Mouse (Mus musculus): ENCODE data around the gene Fam135a. TPM values are rescaled to one million over a fixed set of nuclear protein-coding genes. Genes with fewer than 3 reads are reported as not detected.

The Fam135a gene
- total RNA-seq, 2 experiments from 2014 or later, result 1.8 to 2.1 TPM

- ATAC-seq (replicated peaks; ENCODE audit: poor library complexity, severe bottlenecking), result no peak
Observed at GRCm38 (mm10) chr1:23968027-23968725, 132.0 kb downstream of the Fam135a start.

GRCm38 (mm10) chr1:23966226-23966625 is 133.9 kb downstream of the Fam135a start:
- ATAC-seq (replicated peaks; ENCODE audit: poor library complexity, severe bottlenecking), result no peak

Other genes starting within 250 kb of the Fam135a start
- 39.3 and 89.9 TPM in 2 replicates for gene Smap1, start 178.0 kb downstream of the Fam135a start, total RNA-seq (2014; fragmentation: Nextera tagmentation)
- gene Smap1, start 178.0 kb downstream of the Fam135a start, total RNA-seq (2017), result 30.8 and 32.2 TPM in 2 replicates
- 13.1 and 43.0 TPM in 2 replicates for gene Sdhaf4, start 94.7 kb downstream of the Fam135a start, total RNA-seq (2014; fragmentation: Nextera tagmentation)
- 7.7 and 22.7 TPM in 2 replicates for gene Sdhaf4, start 94.7 kb downstream of the Fam135a start, total RNA-seq (2017)
- not detected in 2 replicates for gene Col9a1, start 77.3 kb upstream of the Fam135a start, total RNA-seq (2014; fragmentation: Nextera tagmentation)
- not detected in 2 replicates for gene Col9a1, start 77.3 kb upstream of the Fam135a start, total RNA-seq (2017)

Data from granulocyte monocyte progenitor cell, adult 5-6 weeks (primary cell).